Mouse (Mus musculus): ENCODE data around the gene E2f8. TPM values are rescaled to one million over a fixed set of nuclear protein-coding genes. Genes with fewer than 3 reads are reported as not detected.
A peak's percentile ranks its signal among the peaks of the same experiment; 100 is the strongest.

Gene E2f8
- polyA plus RNA-seq, 2 experiments from 2014 or later: 1.1 to 3.2 TPM

- no peak for ATAC-seq
Measured at GRCm38 (mm10) chr7:48888751-48889150, 7.4 kb upstream of the E2f8 start.

DNA sequence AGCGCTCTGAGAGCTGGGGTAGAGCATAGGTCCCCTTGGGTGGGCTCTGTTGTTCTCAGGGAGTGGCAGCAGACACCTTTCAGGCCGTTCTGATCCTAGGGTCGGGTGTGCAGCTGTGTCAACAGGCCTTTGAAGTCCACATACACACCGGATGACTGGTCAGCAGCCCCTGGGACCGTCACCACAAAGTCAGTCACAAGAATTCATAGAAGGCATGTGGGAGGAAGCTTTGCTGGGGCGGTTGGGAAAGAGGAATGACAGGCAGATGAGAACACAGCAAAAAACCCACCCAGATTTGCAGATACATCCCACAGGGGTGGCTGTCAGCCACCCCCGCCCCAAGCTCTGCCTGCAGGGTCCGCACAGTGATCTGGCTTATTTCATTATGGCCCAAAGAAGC is 6.6 kb upstream of the E2f8 start:
- no peak for ATAC-seq

- ATAC-seq: no peak
Measured at GRCm38 (mm10) chr7:48884266-48884611, 2.8 kb upstream of the E2f8 start.

GRCm38 (mm10) chr7:48883525-48884265 is 2.3 kb upstream of the E2f8 start:
- ATAC-seq: no peak

GRCm38 (mm10) chr7:48881971-48882609 is 694 bp upstream of the E2f8 start:
- no peak for ATAC-seq

DNA sequence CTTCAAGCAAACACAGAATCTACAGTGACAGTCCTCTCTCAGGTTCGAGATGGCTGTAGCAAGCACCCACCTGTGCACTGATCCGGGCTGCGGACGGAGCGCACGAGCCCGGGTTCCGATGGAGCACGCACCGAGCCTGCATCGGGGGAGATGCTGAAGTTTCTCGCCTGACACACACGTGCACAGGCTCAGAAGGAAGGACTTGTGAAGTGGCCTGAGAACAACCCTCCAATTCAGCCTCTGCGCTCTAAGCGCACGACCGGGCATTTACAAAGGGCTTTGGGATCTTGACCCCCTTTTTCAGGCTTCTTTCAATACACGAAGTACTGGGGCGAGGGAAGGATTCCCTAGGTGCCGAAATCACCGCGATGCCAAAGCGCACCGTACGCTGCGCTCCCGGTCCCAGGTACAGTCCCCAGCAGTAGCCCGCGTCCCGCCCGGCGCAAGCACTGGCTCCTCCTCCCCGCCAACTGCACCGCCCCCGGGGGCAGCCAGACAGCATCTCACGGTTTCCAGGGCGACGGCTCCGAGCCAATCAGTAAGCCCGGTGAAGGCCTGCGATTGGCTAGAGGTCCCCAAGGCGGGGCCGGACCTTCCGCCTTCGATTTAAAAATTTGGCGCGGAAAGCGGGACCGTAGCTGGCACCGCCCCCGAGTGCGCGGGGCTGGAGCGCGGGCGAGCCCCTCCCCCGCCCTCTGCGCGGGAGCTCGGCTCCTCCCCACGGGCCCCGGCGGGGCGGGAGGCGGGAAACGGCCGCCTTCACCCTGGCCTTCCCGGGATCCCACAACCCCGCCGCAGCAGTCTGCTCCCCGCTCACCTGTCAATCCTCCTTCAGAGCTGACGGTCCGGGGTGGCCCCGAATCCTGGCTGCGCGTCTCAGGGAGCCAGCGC is 560 bp downstream of the E2f8 start:
- peak; percentile 97 for ATAC-seq

- ATAC-seq: no peak
Measured at GRCm38 (mm10) chr7:48879574-48879973, 1.8 kb downstream of the E2f8 start.

GRCm38 (mm10) chr7:48877786-48878390 is 3.5 kb downstream of the E2f8 start:
- no peak for ATAC-seq

- ATAC-seq: no peak
Measured at GRCm38 (mm10) chr7:48876526-48876925, 4.9 kb downstream of the E2f8 start.

GRCm38 (mm10) chr7:48875096-48875495 is 6.3 kb downstream of the E2f8 start:
- no peak for ATAC-seq

- ATAC-seq: no peak
Measured at GRCm38 (mm10) chr7:48871292-48871691, 10.1 kb downstream of the E2f8 start.

DNA sequence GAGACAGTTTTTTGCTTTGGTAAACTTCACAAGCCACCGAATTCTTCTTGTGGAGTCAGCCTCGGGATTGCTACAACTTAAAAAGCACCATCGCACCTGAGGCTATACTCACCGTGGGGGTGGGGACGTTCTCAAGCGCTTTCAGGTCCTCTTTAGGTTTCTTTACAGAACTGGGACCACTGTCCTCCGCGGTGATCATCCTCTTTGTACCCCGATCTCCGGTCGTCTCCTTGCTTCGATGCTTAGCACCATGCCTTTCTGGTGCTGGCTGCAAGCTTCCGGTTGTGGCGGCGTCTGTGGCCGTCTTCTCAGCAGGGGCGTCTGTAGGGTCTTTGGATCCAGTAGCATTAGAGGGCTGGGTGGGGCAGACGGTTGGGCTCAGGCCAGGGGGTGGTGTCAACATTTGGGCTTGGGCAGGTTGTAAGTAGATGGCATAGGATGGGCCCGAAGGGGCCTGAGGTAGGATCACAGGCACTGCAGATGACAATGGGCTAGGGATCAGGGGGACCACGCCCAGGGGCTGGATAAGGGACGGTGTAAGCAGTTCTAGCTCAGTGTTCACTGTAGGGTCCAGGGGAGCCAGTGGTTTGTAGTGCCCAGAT is 10.7 kb downstream of the E2f8 start:
- ATAC-seq: no peak

- ATAC-seq: no peak
Measured at GRCm38 (mm10) chr7:48870144-48870543, 11.3 kb downstream of the E2f8 start.

- ATAC-seq: no peak
Measured at GRCm38 (mm10) chr7:48867576-48867975, 13.8 kb downstream of the E2f8 start.

DNA sequence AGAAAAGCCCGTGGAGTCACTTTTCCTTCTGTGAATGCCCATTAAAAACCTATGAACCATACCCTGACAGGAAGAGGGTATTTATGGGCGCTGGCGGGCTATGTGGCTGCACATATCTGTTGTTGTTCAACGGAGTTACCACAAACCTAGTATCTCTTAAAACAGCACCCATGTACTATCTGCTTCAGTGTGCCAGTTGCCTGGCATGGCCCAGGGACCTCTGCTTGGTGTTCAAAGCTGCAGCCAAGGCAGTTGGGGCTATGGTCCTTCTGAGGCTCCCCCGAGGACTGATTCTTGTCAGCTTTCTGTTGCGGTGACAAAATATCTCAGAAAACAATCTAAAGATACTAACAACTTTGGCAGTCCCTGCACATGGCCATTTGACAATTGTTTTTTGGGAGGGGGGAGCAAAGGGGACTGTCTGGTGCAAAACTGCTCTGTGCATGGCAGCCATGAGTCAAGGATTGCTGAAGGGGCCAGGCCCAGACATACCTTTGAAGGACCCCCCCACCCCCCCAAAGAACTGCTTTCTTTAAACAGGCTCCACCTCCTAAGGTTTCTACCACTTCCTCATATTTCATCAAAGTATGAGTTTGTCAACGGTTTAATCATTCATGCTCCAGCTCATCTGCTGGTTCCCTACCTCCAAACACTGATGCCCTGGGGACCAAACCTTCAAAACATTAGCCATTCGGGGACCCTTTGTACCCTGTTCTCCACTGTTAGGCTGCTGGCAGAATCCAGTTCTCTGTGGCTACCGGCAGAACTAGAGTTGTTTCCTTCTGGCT is 16.5 kb downstream of the E2f8 start:
- no peak for ATAC-seq

- no peak for ATAC-seq
Measured at GRCm38 (mm10) chr7:48864199-48864598, 17.2 kb downstream of the E2f8 start.

- no peak for ATAC-seq
Measured at GRCm38 (mm10) chr7:48861796-48862195, 19.6 kb downstream of the E2f8 start.

DNA sequence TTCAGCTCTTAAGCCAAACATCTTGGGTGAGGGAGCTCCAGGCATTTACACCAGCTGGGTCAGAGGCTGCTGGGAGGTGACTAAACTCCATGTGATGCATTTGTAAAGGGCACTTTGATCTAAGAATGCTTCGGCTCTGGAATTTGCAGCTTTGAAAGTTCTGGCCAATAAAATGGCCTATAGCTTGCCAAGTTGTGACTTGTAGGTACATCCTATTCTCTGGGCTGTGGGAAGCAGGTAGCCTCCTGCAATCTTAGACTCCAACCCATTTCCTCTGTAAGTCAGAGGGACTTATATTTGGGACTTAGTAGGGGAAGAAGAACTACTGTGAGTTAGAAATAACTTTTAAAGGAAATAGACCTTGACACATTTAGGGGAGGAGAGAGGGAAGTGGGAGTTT is 20.4 kb downstream of the E2f8 start:
- ATAC-seq: no peak

DNA sequence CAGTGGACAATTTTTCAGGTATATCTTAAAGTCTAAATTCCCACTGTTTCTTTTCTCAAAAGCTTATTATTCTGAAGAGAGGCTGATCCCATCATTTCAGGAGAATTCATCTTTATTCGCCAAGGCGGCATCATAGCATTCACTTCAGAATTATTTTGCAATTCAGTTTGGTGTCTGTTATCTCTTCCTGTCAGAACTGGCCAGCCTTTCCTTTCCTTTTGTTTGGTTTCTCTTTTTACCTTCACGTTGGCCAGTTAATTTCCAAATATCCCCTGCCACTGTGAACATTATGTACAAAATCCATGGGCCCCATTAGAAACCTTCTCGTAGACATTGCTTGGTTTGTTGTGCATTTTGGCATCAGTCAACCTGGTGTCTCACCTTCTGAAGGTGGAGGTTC is 22.0 kb downstream of the E2f8 start:
- ATAC-seq: no peak

DNA sequence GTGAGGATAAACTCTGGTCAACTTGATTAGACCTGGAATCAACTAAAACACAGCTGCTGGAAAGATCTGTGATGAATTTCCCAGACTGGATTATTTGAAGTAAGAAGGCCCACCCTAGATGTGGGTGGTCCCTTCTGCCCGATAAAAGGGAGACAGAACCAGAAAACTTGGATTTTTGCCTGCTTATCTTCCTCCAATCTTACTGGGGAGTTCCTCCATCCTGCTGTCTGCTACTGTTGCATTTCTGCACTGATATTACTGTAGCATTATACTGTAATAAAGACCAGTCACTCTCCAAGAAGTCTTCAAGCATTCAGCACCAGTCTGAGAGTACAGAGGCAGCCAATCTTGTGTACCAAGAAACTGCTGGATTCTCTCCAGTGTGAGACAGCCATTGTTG is 23.1 kb downstream of the E2f8 start:
- no peak for ATAC-seq

DNA sequence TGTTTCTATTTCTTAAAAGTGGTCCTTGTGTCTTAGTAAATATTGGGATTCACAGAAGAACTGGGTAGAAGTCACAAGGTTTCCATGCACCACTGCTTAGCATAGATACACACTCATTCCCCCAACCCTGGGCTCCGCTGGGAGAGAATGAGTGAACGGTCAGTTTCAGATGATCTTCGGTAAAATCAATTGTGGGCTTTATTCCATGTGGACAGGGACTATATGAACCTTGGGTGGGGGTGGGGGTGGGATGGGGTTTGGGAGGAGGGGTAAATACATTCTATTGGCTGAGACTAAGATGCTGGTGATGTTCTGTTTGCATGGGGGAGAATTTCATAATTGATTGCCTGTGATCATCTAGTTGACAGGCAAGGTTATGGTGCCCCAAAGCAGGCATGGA is 25.9 kb downstream of the E2f8 start:
- ATAC-seq: no peak

GRCm38 (mm10) chr7:48853496-48853895 is 27.9 kb downstream of the E2f8 start:
- no peak for ATAC-seq
